Mouse (Mus musculus) G1E-ER4 (cell line): Measurements from ENCODE around the gene Epha8. TPM values are rescaled to one million over a fixed set of nuclear protein-coding genes. Genes with fewer than 3 reads are reported as not detected.

Experiments
- GATA1 ChIP-seq: IDR thresholded peaks from one replicate; pipeline ENCODE4 v1.8.0; 2012; ENCODE audit warnings: low read length, inconsistent platforms
- polyA plus RNA-seq: library from polyadenylated mRNA; stranded (reverse); fragments of >175 nt; gene quantifications from 2 replicates; pipeline ENCODE4 v1.2.3, GENCODE M21; 2012

Epha8 gene
- 0.02 TPM in 2 replicates for polyA plus RNA-seq

- TF ChIP-seq GATA1: no peak
Measured at GRCm38 (mm10) chr4:136956751-136957446, at the start of gene Epha8. TSS of gene Epha8 (minus strand) at chr4:136956816.

- no peak for TF ChIP-seq GATA1
Measured at GRCm38 (mm10) chr4:137001825-137002224, 45.2 kb upstream of the Epha8 start.

- TF ChIP-seq GATA1: no peak
Measured at GRCm38 (mm10) chr4:137001020-137001419, 44.4 kb upstream of the Epha8 start.

DNA sequence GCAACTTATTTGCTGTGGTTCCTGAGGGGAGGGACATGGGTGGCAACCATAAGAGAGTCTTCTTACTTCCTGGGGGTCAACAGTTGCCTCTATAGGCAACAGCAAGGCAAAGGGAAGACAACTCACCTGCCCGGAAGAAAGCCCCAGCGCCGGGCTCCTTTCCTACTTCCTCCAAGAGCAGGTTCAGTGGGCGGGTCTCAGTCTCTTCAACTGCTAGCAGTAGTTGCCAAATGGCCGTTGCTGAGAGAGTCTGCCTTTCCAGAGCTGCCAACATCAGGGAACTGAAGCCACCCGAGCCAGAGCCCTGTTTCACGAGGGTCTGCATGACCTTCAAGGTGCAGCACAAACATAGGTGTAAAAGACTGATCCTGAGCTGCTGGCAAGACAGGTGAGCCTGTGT, 41.8 kb upstream of the Epha8 start:
- TF ChIP-seq GATA1: no peak

- no peak for TF ChIP-seq GATA1
Measured at GRCm38 (mm10) chr4:136997723-136998345, 41.2 kb upstream of the Epha8 start.

DNA sequence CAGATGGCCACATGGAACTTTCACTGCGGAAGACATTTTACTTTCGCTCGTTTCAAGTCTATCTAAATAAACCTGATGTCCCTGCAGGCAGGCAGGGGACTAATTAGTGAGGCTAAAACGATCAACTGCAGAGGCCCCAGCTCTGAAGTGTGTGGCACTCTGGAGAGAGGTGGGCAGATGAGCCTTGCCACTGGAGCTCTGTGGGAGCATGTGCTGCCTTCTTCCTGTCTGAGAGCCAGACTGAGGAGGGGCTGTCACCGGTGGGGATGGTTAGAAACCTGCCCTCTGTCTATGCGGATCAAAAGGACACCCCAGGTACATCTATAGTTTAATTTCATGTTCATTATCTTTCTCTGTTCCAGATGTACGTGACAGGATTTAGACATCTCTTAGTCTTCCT, 40.3 kb upstream of the Epha8 start:
- TF ChIP-seq GATA1: no peak

GRCm38 (mm10) chr4:136995361-136995760, 38.7 kb upstream of the Epha8 start:
- no peak for TF ChIP-seq GATA1

DNA sequence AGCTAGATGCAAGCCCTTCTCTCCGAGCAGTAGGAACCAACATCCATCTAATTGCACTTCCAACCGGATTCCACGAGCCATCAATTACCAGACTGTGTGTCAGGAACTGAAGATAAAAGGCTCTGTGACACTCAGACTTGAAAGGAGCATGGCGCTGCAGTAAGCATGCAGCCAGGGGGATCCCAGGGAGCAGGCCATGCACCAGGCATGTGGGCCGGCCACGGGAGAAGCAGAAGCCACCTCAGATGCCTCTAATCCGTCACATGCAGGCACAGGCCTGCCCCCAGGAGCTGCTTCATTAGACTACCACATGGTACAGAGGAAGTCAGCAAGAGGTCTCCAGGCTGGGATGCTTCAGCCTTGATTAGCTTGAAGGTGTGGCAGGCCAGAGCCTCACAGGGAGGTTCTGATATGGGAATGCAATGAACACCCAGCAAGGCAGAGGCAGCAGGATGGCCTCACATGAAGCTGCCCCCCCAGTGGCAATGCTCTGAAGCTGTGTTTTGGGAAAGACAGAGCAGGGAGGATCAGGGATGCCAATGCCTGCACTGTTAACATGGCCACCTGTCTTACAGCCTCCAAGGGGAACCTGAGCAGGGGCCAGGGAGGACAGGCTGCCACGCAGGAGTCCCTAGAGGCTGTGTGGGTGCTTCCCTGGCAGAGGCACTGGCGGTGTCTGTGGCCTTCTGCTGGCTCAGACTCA, 25.5 kb upstream of the Epha8 start:
- TF ChIP-seq GATA1: no peak

- no peak for TF ChIP-seq GATA1
Measured at GRCm38 (mm10) chr4:136981347-136981746, 24.7 kb upstream of the Epha8 start.

DNA sequence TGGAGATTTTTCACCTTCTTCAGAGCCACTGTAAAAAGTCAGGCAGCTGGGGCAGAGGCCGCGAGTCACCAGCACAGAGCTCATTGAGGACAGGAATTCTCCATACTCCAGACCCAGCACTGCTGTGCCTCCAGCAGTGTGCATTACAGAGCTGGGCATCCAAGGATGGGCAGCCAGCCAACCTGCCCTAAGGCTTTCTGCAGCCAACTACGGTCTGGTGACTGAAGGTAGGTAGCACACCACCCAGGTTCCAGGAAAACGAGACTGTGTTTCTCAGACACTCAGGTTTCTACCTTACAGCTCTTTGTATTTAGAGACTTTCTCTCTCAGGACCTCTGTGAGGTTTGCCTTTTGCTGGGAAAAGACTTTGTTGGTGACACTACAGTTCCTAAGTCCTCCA, 24.3 kb upstream of the Epha8 start:
- no peak for TF ChIP-seq GATA1

- no peak for TF ChIP-seq GATA1
Measured at GRCm38 (mm10) chr4:136977244-136977643, 20.6 kb upstream of the Epha8 start.

- TF ChIP-seq GATA1: no peak
Measured at GRCm38 (mm10) chr4:136970939-136971338, 14.3 kb upstream of the Epha8 start.

DNA sequence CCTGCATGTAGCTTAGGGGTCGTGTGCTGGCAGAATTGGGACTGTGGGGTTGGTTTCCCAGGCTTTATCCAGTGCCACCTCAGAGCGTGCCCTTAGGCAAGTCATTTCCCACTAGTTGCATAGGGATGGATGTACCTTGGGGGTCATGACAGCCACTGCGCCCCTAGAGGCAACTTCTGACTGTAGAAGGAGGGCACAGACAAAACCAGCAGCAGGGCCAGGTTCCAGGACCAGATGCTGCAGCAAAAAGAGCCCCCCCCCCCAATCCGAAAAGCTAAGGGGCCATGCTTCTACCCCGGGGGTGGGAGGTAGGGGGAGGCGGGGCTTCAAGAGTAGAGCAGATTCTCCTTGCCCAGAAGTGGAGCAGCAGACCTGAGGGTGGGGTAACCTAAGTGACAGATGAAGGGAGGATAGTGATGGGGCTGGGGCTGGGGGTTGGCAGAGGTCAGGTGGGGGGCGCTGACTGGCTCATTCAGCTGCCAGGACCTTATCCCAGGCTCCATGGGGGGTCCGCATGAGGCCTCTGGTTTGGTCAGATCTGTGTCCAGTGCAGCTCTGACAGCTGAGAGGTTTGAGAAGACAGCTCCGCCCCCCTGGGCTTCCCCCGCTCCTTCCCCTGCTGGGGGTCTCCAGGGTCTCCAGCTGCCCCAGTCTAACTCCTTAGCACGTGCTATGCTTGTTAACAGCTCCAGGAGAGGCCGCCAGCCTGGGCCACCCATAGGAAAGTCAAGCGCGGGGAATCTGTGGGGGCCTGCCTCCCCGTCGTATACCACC, 13.1 kb upstream of the Epha8 start:
- no peak for TF ChIP-seq GATA1

- TF ChIP-seq GATA1: no peak
Measured at GRCm38 (mm10) chr4:136969096-136969495, 12.5 kb upstream of the Epha8 start.

DNA sequence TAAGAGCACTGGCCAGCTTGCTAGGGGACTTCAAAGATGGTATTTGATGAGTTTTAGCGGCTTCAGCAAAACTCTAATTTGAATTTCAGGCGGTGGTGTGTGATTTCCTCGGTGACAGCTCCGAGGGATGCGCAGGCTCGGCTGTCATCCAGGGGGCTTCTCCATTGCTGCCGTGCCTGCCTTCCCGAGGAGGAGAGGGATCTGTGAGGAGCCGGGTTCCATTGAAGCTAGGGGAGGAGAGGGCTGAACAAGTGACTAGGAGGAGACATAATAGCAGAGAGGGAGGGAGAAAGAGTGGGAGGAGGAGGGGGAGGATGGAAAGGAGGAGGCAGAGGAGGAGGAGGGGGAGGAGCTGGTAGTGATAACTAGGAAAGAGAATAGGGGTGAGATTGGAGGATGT, 10.9 kb upstream of the Epha8 start:
- no peak for TF ChIP-seq GATA1
